Mouse (Mus musculus) c-Kit-positive CD71-positive TER-119-positive erythroid progenitor cells, embryonic 14.5 days (primary cell): Measurements from ENCODE around the gene Trdmt1.
"Not testable (repeated sequence)": the region's sequence is repeated elsewhere in the genome, so short reads cannot be mapped to it uniquely, and the experiment has no call there.

Experiments used
- DNase-seq: peaks from one replicate; pipeline ENCODE4 v3.0.0-alpha.2; 2013; ENCODE audit warnings: low spot score

Gene Trdmt1

GRCm38 (mm10) chr2:13544193-13544824 lies at the start of gene Trdmt1:
Trdmt1 (minus strand) TSS chr2:13544668.
- peak; percentile 87 for DNase-seq

GRCm38 (mm10) chr2:13593328-13593727 lies 48.9 kb upstream of the Trdmt1 start:
- no peak for DNase-seq

GRCm38 (mm10) chr2:13583746-13584145 lies 39.3 kb upstream of the Trdmt1 start:
- DNase-seq, result not testable (repeated sequence)

GRCm38 (mm10) chr2:13582184-13582583 lies 37.7 kb upstream of the Trdmt1 start:
- DNase-seq, result no peak

GRCm38 (mm10) chr2:13579991-13580390 lies 35.5 kb upstream of the Trdmt1 start:
- no peak for DNase-seq

GRCm38 (mm10) chr2:13579315-13579714 lies 34.8 kb upstream of the Trdmt1 start:
- no peak for DNase-seq

- DNase-seq, result no peak
Observed at GRCm38 (mm10) chr2:13578473-13579152, 34.1 kb upstream of the Trdmt1 start.

GRCm38 (mm10) chr2:13577399-13577798 lies 32.9 kb upstream of the Trdmt1 start:
- DNase-seq, result no peak

GRCm38 (mm10) chr2:13575926-13576325 lies 31.5 kb upstream of the Trdmt1 start:
- DNase-seq, result no peak

- DNase-seq, result peak; percentile 42
Observed at GRCm38 (mm10) chr2:13575287-13575801, 30.9 kb upstream of the Trdmt1 start.

- no peak for DNase-seq
Observed at GRCm38 (mm10) chr2:13574801-13575150, 30.3 kb upstream of the Trdmt1 start.

- no peak for DNase-seq
Observed at GRCm38 (mm10) chr2:13574066-13574800, 29.8 kb upstream of the Trdmt1 start.

- no peak for DNase-seq
Observed at GRCm38 (mm10) chr2:13573408-13574065, 29.1 kb upstream of the Trdmt1 start, which contains the start of gene Vim. Vim (plus strand) TSS chr2:13573927.

- DNase-seq, result no peak
Observed at GRCm38 (mm10) chr2:13572647-13573407, 28.4 kb upstream of the Trdmt1 start.

- DNase-seq, result no peak
Observed at GRCm38 (mm10) chr2:13572101-13572553, 27.7 kb upstream of the Trdmt1 start.

- DNase-seq, result no peak
Observed at GRCm38 (mm10) chr2:13570122-13570521, 25.7 kb upstream of the Trdmt1 start.

- no peak for DNase-seq
Observed at GRCm38 (mm10) chr2:13560396-13560795, 15.9 kb upstream of the Trdmt1 start.

- DNase-seq, result no peak
Observed at GRCm38 (mm10) chr2:13559729-13560128, 15.3 kb upstream of the Trdmt1 start.

GRCm38 (mm10) chr2:13559303-13559702 lies 14.8 kb upstream of the Trdmt1 start:
- DNase-seq, result no peak

- DNase-seq, result no peak
Observed at GRCm38 (mm10) chr2:13558607-13559262, 14.3 kb upstream of the Trdmt1 start.
